Mouse (Mus musculus) limb, embryonic 15.5 days (tissue): ENCODE measurements at regions not wholly inside any gene's neighbourhood (a gene's known extent, or its start where the extent isn't known, plus 50 kb on each side); places are given as distances from the start of the nearest gene placed in this dataset.

Experiments
- ATAC-seq: fragments of 200-750 bp; cut with Nextera tagmentation; 2 replicates; pipeline ENCODE4 v1.8.0; 2017; ENCODE audit warnings: low read depth, moderate TSS enrichment; ENCODE audit not compliant: insufficient number of reproducible peaks, low FRiP score, low TSS enrichment
- H3K27ac ChIP-seq: fragments of 300-500 bp; sonication (generic); 2 replicates; pipeline ENCODE4 v1.5.1; 2015; ENCODE audit warnings: moderate library complexity, mild to moderate bottlenecking, inconsistent platforms
- H3K27me3 ChIP-seq: fragments of 300-500 bp; sonication (generic); 2 replicates; pipeline ENCODE4 v1.6.1; 2015; ENCODE audit warnings: inconsistent platforms
- H3K36me3 ChIP-seq: fragments of 300-500 bp; sonication (generic); 2 replicates; pipeline ENCODE4 v1.6.1; 2015; ENCODE audit warnings: inconsistent platforms
- H3K4me1 ChIP-seq: fragments of 300-500 bp; sonication (generic); 2 replicates; pipeline ENCODE4 v1.6.1; 2015; ENCODE audit warnings: inconsistent platforms
- H3K4me2 ChIP-seq: fragments of 300-500 bp; sonication (generic); 2 replicates; pipeline ENCODE4 v1.6.1; 2015; ENCODE audit warnings: mild to moderate bottlenecking, inconsistent platforms
- H3K4me3 ChIP-seq: fragments of 300-500 bp; sonication (generic); 2 replicates; pipeline ENCODE4 v1.5.1; 2015; ENCODE audit warnings: mild to moderate bottlenecking, inconsistent platforms
- H3K9ac ChIP-seq: fragments of 300-500 bp; sonication (generic); 2 replicates; pipeline ENCODE4 v1.6.1; 2015; ENCODE audit warnings: inconsistent platforms
- H3K9me3 ChIP-seq: fragments of 300-500 bp; sonication (generic); 2 replicates; pipeline ENCODE4 v1.6.1; 2016; ENCODE audit warnings: inconsistent platforms
- WGBS: fragments of 180-500 bp; shearing (Covaris S2); methylation state at CpG from one replicate; pipeline ENCODE4 v1.1.7; 2015; 5-methylcytosine and 5-hydroxymethylcytosine counted together

DNA sequence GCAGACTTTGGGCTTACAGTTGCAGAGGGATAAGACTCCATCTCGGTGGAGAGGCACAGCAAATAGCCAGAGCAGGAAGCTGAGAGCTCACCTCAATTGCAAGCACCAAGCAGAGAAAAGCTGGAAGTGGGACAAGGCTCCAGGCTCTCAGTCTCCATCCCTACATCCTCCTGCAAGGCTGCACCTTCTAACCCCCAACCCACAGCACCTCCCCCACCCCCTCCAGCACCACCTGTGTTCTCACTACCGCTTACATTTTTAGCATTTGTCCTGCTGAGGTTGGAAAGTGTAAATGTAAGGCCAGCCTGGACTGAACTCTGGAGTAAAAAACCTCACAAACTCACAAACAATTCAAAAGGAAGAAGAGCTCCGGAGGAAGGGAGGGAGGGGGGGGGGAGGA lies 119.6 kb downstream of the Sox2 start:
- H3K4me3 ChIP-seq, result no peak overlapping the region
- H3K36me3 ChIP-seq, result no peaks in the 10 kb centered on the region
- H3K27me3 ChIP-seq, result no peaks in the 10 kb centered on the region
- peaks cover 4% of the 10 kb centered on the region; the same call in 1 of the 2 replicates for H3K4me1 ChIP-seq
- no peak overlapping the region for H3K27ac ChIP-seq
- H3K4me2 ChIP-seq, result no peak overlapping the region
- no peak overlapping the region for H3K9ac ChIP-seq
- no peaks in the 10 kb centered on the region for H3K9me3 ChIP-seq
- WGBS, result 21% methylated on average over 2 of the region's 3 CpGs
- no peak for ATAC-seq

DNA sequence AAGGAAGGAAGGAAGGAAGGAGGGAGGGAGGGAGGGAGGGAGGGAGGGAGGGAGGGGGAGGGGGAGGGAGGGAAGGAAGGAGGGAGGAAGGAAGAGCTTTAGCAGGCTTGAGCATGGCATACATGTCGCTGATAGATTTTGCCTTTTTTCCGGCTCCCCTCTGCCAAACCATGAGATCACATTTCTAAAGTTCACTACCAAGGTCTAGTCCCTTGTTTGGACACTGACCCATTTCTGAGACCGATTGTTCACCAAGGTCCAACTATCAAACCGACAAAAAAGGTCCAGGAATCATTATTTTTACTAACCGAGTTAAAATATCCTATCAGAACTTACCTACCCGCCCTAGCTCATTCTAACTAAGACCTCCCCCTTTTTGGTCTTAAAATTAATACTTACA lies 120.1 kb downstream of the Sox2 start:
- ATAC-seq, result no peak
- H3K9ac ChIP-seq, result no peak overlapping the region
- no peaks in the 10 kb centered on the region for H3K9me3 ChIP-seq
- peaks cover 4% of the 10 kb centered on the region; the same call in 1 of the 2 replicates for H3K4me1 ChIP-seq
- no peak overlapping the region for H3K4me2 ChIP-seq
- no peak overlapping the region for H3K27ac ChIP-seq
- H3K4me3 ChIP-seq, result no peak overlapping the region
- H3K27me3 ChIP-seq, result no peaks in the 10 kb centered on the region
- H3K36me3 ChIP-seq, result no peaks in the 10 kb centered on the region
- WGBS, result 81% methylated on average over 6 of the region's 6 CpGs

DNA sequence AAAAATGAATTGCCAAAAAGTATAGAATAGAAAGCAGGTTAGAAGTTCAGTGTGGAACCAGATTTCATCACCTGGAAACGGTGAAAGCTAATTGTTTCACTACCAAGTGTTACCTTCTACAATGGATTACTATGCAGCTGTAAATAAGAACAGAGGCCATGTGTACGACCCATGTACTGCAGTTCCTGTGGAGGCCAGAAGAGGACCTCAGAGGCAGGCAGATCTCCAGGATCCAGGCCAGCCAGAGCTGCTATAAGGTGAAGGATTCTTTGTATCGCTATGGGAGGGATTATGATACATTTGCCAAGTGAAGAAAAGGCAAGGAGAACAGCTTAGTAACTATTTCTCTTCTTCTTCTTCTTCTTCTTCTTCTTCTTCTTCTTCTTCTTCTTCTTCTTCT lies 121.8 kb downstream of the Sox2 start:
- Histone ChIP-seq H3K27me3 (no peaks in the 10 kb centered on the region), H3K4me1 (peaks cover 4% of the 10 kb centered on the region; the same call in 1 of the 2 replicates), H3K4me3 (no peak overlapping the region), H3K9me3 (no peaks in the 10 kb centered on the region), H3K4me2 (no peak overlapping the region), H3K27ac (no peak overlapping the region), H3K9ac (no peak overlapping the region), H3K36me3 (no peaks in the 10 kb centered on the region)
- no peak for ATAC-seq
- WGBS, result 88% methylated on average over 3 of the region's 3 CpGs

DNA sequence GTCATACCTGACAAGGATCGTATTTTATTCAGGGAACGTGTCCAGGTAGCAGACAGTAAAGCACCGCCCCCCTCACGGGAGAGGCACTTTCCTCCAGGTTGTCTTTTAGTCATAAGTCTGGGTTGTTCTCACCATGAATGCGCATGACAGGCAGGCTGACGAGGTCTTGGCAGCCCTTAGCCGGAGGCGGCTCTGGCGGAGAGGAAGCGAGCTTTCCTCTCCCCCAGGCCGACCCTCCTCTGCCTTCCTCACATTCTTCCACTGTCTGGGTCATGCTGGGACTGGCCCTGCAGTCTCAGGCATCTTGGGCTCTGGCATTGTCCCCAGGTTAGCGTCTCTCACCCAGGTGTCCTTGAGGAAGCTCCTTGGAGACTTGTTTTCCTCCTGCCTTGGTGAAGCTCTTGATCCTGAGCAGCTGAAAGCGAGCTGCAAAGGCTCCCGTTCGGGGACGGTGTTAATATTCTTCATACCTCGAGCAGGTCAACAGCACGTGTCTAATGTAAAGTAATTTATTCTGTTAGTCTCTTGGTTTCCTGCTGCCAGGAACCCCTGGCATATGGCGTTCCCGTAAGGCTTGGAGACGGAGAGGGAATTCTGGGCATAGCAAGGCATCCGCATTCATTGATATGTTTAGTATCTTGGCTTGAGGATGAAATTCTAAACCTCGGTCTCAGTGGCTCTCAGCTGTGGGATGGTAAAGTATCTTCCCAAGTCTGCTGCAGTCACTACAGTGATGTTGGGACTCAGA lies 123.6 kb downstream of the Sox2 start:
- no peaks in the 10 kb centered on the region for H3K27me3 ChIP-seq
- no peaks in the 10 kb centered on the region for H3K9me3 ChIP-seq
- H3K9ac ChIP-seq, result no peak overlapping the region
- ATAC-seq, result 0 out of 2 replicates have a peak, but pooled peaks have one; percentile 48
- H3K4me2 ChIP-seq, result peak overlapping the region; percentile 32; the same call in 1 of the 2 replicates
- no peaks in the 10 kb centered on the region for H3K36me3 ChIP-seq
- 21% methylated on average over 23 of the region's 23 CpGs for WGBS
- H3K27ac ChIP-seq, result 0 out of 2 replicates have a peak overlapping the region, but pooled peaks have one; percentile 1
- H3K4me3 ChIP-seq, result peak overlapping the region; percentile 8; the same call in 1 of the 2 replicates
- H3K4me1 ChIP-seq, result peaks cover 4% of the 10 kb centered on the region; the same call in 1 of the 2 replicates

DNA sequence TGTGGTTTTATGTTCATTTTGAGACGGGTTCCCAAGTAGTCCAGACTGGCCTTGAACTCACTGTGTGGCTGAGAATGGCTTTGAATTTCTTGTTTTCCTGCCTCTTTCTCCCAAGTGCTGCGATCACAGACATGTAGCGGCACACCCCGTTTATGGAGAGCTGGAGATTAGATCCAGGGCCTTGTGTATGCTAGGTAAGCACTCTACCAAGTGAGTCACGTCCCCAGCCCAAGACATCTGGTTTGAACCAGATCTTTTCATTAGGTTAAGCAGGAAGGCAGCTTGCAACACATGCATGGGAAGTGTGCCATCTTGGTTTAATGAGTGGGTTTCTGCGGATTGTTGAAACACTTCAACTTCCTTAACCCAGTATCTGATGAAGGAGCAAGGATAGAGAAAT lies 131.6 kb downstream of the Sox2 start:
- no peak for ATAC-seq
- no peak overlapping the region for H3K4me3 ChIP-seq
- H3K4me1 ChIP-seq, result no peaks in the 10 kb centered on the region
- no peak overlapping the region for H3K27ac ChIP-seq
- WGBS, result 64% methylated on average over 6 of the region's 6 CpGs
- H3K27me3 ChIP-seq, result no peaks in the 10 kb centered on the region
- H3K36me3 ChIP-seq, result no peaks in the 10 kb centered on the region
- H3K4me2 ChIP-seq, result no peak overlapping the region
- H3K9me3 ChIP-seq, result no peaks in the 10 kb centered on the region
- H3K9ac ChIP-seq, result no peak overlapping the region

DNA sequence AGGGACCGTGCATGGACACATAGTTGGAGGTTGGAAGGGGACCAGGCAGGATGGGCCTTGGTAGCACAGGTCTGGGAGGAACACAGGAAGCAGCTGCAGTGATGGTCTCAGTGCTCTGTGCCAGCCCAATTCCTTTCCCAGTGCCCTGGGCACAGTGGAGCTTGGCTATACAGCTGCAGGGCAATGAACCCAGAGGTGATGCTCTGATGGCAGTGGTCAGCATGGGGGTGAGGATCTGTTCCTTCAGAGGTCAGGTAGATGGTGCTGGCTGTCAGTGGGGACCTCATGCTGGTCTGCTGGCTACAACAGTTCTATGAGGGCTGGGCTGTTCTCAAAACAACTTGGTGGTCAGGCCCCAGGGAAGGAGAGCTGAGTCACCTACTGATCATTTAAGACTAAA lies 133.2 kb downstream of the Sox2 start:
- Histone ChIP-seq H3K27me3 (no peaks in the 10 kb centered on the region), H3K4me1 (no peaks in the 10 kb centered on the region), H3K9me3 (no peaks in the 10 kb centered on the region), H3K9ac (no peak overlapping the region), H3K36me3 (no peaks in the 10 kb centered on the region), H3K4me3 (no peak overlapping the region), H3K4me2 (no peak overlapping the region), H3K27ac (no peak overlapping the region)
- WGBS, result 84% methylated on average over 1 of the region's 1 CpGs
- no peak for ATAC-seq

DNA sequence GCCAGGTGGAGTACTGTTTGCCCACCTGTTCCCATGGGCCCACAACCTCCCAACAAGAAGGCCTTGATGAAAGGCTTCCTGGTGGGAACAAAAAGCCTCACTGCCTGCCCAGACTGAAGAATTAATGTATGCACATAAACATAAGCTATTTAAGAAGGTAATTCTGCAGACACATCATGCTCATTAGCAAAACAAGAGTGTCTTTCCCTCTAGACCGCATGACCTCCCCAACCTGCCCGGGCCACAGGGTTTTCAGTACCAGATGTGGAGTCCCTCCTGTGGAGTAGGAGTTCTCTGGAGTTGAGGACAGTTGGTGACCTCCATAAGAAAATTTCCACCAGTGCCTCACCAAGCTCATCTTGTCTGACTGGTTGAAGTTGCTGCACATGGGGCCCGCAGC lies 137.0 kb downstream of the Sox2 start:
- no peaks in the 10 kb centered on the region for H3K36me3 ChIP-seq
- ATAC-seq, result no peak
- H3K27me3 ChIP-seq, result no peaks in the 10 kb centered on the region
- no peak overlapping the region for H3K4me2 ChIP-seq
- no peak overlapping the region for H3K27ac ChIP-seq
- no peak overlapping the region for H3K4me3 ChIP-seq
- WGBS, result 90% methylated on average over 3 of the region's 3 CpGs
- no peaks in the 10 kb centered on the region for H3K9me3 ChIP-seq
- no peak overlapping the region for H3K9ac ChIP-seq
- H3K4me1 ChIP-seq, result no peaks in the 10 kb centered on the region

DNA sequence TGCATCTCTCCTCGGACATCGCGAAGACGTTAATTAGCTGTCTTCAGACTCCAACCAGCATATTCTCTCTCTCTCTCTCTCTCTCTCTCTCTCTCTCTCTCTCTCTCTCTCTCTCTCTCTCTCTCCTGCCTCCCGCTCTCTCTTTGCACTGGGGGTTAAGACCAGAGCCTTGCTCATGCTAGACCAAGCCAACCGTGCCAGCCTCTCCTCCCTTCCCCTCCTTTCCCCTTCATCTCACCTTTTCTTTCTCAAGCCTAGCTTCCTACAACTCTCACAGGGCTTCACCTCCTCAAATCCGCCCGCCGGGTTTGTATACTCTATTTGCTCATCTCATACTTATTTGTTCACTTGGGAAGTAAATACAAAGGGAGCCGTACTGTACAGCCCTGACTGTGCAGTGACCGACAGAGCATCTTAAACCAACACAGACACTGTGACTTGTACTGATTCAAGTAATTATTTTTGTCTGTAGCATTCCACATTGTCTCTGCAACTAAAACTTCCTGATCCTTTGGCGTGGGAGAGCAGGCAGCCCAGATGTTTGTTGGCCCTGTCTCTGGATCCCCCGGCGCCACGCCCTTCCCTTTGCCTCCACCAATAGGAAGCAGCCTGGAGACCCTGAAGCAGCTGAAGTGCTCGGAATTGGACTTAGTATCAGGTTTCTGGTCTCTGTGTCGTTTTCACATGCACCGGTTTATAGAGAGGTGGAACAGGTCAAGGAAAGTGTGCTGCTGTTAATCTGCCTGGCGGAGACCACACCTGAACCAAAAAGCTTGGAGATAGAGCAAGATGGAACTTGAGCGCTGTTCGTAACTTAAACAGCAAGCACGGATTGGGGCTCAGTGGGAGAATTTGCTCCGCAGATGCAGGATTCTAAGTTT lies 145.1 kb downstream of the Sox2 start:
- Histone ChIP-seq H3K4me1 (peaks cover 5% of the 10 kb centered on the region; the same call in 1 of the 2 replicates), H3K36me3 (no peaks in the 10 kb centered on the region), H3K9ac (no peak overlapping the region), H3K4me2 (peak overlapping the region; percentile 50), H3K4me3 (peak overlapping the region; percentile 34), H3K27me3 (0 out of 2 replicates have a peak, but pooled peaks cover 5% of the 10 kb centered on the region), H3K27ac (no peak overlapping the region), H3K9me3 (no peaks in the 10 kb centered on the region)
- WGBS, result 18% methylated on average over 23 of the region's 23 CpGs
- peak; percentile 84 for ATAC-seq

DNA sequence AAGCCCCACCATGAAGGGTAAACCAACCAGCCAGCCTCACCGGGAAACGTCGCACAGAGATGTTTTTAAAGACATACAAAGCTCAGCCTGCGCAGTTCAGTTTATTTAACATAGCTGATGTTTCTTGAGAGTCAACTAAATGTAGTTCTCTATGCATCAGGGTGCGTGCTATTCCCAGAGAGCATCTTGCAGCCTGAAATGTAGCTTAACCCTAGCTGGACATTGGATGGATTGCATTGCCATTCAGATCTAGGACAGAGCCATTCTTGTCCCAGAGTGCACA lies 145.7 kb downstream of the Sox2 start:
- Histone ChIP-seq H3K36me3 (no peaks in the 10 kb centered on the region), H3K27me3 (0 out of 2 replicates have a peak, but pooled peaks cover 5% of the 10 kb centered on the region), H3K9ac (no peak overlapping the region), H3K4me3 (peak overlapping the region; percentile 34), H3K9me3 (no peaks in the 10 kb centered on the region), H3K4me2 (peak overlapping the region; percentile 50), H3K4me1 (peaks cover 5% of the 10 kb centered on the region; the same call in 1 of the 2 replicates), H3K27ac (no peak overlapping the region)
- ATAC-seq, result no peak
- 12% methylated on average over 5 of the region's 5 CpGs for WGBS

DNA sequence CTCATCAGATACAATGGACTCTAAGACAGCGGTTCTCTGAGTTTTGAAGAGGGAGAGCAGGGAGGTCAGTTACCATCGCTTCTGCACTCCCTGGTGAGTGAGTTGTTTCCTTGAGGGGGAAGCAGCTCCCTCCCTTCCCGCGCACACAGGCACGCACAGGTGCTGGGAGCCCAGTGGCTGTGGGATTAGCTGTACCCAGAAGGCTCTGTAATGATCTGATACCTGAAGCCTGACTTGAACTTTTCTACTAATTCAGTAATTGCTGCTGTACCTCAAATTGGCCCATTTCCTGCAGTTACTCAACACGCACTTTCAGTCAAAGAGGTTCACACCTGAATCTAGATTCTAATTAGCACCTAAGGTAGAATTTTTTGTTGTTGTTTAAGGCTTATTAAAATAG lies 158.6 kb downstream of the Sox2 start:
- no peak overlapping the region for H3K4me3 ChIP-seq
- WGBS, result 7% methylated on average over 6 of the region's 6 CpGs
- peaks cover 8% of the 10 kb centered on the region; the same call in 1 of the 2 replicates for H3K4me1 ChIP-seq
- H3K36me3 ChIP-seq, result no peaks in the 10 kb centered on the region
- peaks cover 20% of the 10 kb centered on the region for H3K27me3 ChIP-seq
- ATAC-seq, result no peak
- no peaks in the 10 kb centered on the region for H3K9me3 ChIP-seq
- H3K9ac ChIP-seq, result no peak overlapping the region
- H3K4me2 ChIP-seq, result no peak overlapping the region
- H3K27ac ChIP-seq, result no peak overlapping the region

DNA sequence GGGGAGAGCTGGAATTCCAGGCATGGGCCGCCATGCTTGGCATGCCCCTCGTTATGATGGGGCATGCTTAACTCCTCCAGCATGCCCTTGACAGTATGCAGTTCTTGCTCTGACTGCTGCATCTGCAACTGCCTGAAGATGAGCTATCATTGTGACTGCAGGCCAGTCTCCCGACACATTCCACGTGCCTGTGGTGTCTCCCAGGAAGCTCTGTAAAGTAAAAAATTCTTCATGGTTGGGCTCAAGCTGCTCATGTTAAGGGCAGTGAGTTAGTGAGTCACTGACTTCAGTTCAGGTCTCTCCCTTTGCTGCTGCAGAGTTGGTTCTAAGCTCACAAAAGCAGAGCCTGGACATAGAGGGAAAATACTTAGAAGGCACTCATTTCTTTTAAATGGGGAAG lies 161.5 kb downstream of the Sox2 start:
- Histone ChIP-seq H3K27me3 (peaks cover 16% of the 10 kb centered on the region), H3K4me2 (no peak overlapping the region), H3K9me3 (no peaks in the 10 kb centered on the region), H3K4me3 (no peak overlapping the region), H3K9ac (no peak overlapping the region), H3K27ac (no peak overlapping the region), H3K4me1 (0 out of 2 replicates have a peak, but pooled peaks cover 3% of the 10 kb centered on the region), H3K36me3 (no peaks in the 10 kb centered on the region)
- WGBS, result 65% methylated on average over 4 of the region's 4 CpGs
- ATAC-seq, result no peak

DNA sequence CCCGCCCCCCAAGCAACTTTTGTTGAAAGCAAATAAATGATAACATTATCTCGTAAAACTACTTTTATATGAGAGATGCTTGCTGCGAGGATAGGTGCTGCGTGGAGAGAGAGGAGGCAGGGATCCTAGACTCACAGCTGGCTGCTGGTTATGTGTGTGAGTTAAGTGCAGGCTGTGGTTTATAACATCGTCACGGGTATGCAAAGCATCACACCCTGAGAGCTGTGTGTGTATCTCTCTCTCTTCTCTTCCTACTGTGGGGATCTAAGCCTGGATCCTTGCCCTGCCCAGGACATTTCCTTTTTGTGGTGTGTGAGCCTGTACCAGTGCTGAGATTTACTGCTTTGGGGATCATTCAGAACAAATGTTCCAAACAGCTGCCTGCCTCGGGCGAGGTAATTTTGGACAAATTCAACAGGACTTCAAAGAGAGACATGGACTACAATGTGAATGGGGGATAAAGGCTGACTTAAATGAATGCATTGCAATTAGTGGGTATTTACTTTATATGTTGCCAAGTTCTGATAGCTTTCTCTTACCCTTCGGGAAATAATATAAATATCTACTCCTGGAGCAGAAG lies 162.9 kb downstream of the Sox2 start:
- Histone ChIP-seq H3K4me3 (no peak overlapping the region), H3K4me2 (no peak overlapping the region), H3K36me3 (no peaks in the 10 kb centered on the region), H3K9ac (no peak overlapping the region), H3K27ac (no peak overlapping the region), H3K27me3 (peaks cover 16% of the 10 kb centered on the region), H3K9me3 (no peaks in the 10 kb centered on the region), H3K4me1 (0 out of 2 replicates have a peak, but pooled peaks cover 3% of the 10 kb centered on the region)
- ATAC-seq, result no peak
- WGBS, result 20% methylated on average over 9 of the region's 9 CpGs
